Mouse (Mus musculus) gastrocnemius, adult 2 months (tissue): Measurements from ENCODE around the gene Rabgap1l. TPM values are rescaled to one million over a fixed set of nuclear protein-coding genes. Genes with fewer than 3 reads are reported as not detected.

Source experiments
- DNase-seq: peaks from one replicate; pipeline ENCODE4 v3.0.0; 2022
- H3K27ac ChIP-seq: fragments of 200-600 bp; 2 replicates; pipeline ENCODE4 v1.8.1; 2022; ENCODE audit warnings: mild to moderate bottlenecking
- H3K4me3 ChIP-seq: fragments of 200-600 bp; 2 replicates; pipeline ENCODE4 v1.8.1; 2022; ENCODE audit warnings: mild to moderate bottlenecking, moderate library complexity
- CTCF ChIP-seq: fragments of 200-600 bp; IDR thresholded peaks from 2 replicates; pipeline ENCODE4 v1.8.1; 2022; ENCODE audit warnings: antibody characterized with exemption, mild to moderate bottlenecking, moderate library complexity
- intact Hi-C: fragments of 180-260 bp; cut with DNase I; formaldehyde crosslinking; loops from one replicate; pipeline ENCODE4 v1.15.1; 2025
- total RNA-seq, 2 experiments: library from RNA; stranded (reverse); gene quantifications; 2 replicates each; pipeline ENCODE4 v1.2.3; 2021

Gene Rabgap1l
- total RNA-seq, 2 experiments from 2014 or later = 7.7 to 15.3 TPM

DNA sequence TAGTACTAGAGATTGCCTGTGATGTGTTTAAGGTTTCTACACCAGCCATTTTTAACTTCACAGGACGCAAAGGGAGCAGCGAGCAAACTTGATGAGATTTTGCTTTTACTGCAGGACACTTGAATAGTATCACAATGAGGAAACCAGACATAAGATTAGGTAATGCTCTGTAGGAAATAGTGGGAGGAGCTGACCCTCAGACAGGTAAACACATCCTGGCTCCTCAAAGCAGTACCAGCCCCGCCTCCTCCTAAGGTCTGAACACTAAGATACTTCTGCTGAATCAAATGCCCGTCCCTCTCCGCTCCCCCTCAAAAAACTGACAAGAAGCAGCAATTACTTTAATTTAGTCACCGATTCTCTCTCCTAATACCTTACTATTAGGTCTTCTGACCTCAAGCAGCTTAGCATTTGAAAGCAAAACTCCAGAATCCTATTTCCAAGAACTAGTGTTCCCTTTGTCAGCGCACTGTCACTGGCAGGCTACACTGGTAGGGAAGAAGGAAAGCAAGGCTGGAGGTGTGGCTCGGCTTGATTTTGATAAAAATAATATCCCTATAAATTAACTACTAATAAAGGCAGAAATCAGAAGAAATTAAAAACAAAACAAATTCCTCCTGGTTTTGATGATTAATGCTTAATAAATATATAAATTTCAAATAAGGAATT, 474.8 kb downstream of the Rabgap1l start:
- no peak overlapping the region for H3K27ac ChIP-seq
- H3K4me3 ChIP-seq = no peak overlapping the region
- no peak for DNase-seq
- intact Hi-C loops = no loop called here
- no peak for TF ChIP-seq CTCF

DNA sequence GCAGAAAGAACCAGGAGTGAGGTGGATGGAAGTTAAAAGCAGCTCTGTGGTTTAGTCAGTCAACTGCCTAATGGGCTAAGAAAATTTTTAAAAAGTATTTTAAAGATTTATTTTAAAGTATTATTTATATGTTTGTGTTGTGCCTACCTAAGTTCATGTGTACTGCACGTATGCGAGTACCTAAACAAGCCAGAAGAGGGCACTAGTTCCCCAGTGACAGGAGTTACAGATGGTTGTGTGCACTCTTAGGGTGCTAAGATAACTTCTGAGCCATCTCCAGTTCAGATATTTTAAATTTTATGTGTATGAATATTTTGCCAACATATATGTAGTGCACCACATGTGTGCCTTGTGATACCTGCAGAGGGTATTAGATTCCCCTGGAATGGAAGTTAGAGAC, 476.8 kb downstream of the Rabgap1l start:
- Histone ChIP-seq H3K27ac (no peak overlapping the region), H3K4me3 (no peak overlapping the region)
- intact Hi-C loops = no loop called here
- no peak for TF ChIP-seq CTCF
- DNase-seq = no peak

DNA sequence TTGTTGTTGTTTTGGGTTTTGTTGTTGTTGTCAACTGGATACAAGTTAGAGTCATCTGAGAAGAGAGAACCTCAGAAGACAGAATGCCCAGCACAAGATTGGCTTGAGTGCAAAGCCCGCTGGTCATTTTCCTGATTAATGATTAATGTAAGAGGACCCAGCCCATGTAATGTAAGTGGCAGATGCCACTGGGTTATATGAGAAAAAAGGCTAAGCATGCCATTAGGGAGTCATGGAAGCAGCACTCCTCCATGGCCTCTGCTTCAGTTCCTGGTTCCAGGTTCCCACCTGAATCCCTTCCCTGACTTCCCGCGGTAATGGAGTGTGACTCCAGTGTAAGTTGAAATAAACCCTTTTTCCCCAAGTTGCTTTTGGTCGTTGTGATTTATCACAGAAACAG, 480.4 kb downstream of the Rabgap1l start:
- no peak overlapping the region for H3K27ac ChIP-seq
- intact Hi-C loops = no loop called here
- H3K4me3 ChIP-seq = no peak overlapping the region
- TF ChIP-seq CTCF = no peak
- no peak for DNase-seq

DNA sequence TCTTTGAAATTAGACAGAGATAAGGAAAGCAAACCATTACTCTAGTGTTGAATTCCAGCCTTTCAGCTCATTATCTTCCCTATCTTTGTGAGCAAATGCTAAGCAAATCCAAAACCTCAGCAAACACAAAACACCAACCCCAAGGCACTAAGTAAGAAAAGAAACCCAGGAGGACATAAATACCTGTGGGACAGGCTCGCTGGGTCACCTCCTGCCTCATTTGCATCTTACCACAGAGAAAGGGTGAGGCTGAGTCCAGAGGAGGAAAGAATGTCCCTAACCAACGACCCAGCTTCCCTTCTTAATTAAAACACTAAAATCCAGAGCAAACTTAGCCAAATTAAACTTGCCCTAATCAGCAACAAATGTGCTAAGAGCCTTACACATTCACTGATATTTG, 481.1 kb downstream of the Rabgap1l start:
- intact Hi-C loops = no loop called here

DNA sequence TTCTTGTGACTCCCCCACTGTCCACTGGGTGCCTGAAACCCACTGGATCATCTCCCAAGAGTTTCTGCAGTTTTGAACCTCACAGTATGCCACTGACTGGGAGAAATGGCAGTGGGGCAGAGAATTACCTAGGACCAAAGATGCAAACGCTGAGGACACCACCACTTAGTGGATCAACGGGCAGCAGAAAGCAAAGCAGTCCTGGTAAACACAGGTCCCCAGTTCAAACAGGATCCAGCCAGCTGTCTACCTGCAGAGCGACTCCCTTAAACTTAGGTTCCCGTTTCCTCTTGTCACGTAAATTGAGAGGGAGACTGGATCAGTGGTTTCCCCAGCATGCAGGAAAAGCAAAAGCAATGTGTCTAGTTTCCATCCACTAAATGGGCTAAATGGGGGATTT, 483.1 kb downstream of the Rabgap1l start:
- TF ChIP-seq CTCF = no peak
- intact Hi-C loops = no loop called here

More for the DNA sequence above, 481.1 kb downstream of the Rabgap1l start:
- no peak for TF ChIP-seq CTCF
- DNase-seq = no peak
- H3K27ac ChIP-seq = no peak overlapping the region
- no peak overlapping the region for H3K4me3 ChIP-seq

DNA sequence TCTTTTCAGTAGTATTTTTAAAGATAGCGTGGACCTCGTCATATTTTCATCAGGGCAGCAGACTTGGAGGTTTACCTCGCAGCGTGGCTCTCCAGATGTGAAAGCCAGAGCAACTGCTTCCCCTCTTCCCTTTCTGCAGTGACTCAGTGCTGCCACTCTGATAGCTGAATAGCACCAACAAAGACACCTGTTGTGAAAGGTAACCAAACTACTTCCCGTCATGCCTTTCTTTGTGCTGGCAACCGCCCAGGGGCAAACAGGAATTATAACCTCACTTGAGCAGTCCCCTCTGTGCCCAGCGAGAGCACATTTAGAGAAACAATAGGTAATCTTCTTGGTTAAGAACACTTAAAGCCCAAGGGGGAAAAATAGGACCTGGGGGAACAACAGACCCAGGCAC, 484.0 kb downstream of the Rabgap1l start:
- Histone ChIP-seq H3K27ac (no peak overlapping the region), H3K4me3 (no peak overlapping the region)
- TF ChIP-seq CTCF = no peak
- intact Hi-C loops = no loop called here
- no peak for DNase-seq

More for the DNA sequence above, 483.1 kb downstream of the Rabgap1l start:
- no peak overlapping the region for H3K4me3 ChIP-seq
- DNase-seq = no peak
- no peak overlapping the region for H3K27ac ChIP-seq

DNA sequence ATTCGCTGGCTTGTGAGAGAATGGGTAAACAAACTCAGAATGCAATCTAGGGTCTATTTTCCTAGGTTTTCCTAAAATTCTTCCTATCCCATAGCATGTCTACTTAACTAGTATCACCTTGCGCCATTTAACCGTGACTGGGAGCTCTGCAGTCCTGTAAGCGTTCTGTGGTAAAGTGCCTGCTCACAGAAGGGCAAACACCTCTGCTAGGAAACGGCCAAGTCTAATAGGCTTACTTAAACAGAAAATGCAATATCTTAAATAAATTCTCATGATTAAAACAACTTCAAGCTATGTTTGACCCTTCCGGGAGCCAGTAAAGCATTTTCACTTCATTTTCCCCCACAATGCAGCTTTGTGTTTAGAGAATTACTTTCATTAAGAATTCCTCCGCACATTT, 484.5 kb downstream of the Rabgap1l start:
- no peak for DNase-seq
- TF ChIP-seq CTCF = no peak
- Histone ChIP-seq H3K4me3 (no peak overlapping the region), H3K27ac (no peak overlapping the region)
- intact Hi-C loops = no loop called here

DNA sequence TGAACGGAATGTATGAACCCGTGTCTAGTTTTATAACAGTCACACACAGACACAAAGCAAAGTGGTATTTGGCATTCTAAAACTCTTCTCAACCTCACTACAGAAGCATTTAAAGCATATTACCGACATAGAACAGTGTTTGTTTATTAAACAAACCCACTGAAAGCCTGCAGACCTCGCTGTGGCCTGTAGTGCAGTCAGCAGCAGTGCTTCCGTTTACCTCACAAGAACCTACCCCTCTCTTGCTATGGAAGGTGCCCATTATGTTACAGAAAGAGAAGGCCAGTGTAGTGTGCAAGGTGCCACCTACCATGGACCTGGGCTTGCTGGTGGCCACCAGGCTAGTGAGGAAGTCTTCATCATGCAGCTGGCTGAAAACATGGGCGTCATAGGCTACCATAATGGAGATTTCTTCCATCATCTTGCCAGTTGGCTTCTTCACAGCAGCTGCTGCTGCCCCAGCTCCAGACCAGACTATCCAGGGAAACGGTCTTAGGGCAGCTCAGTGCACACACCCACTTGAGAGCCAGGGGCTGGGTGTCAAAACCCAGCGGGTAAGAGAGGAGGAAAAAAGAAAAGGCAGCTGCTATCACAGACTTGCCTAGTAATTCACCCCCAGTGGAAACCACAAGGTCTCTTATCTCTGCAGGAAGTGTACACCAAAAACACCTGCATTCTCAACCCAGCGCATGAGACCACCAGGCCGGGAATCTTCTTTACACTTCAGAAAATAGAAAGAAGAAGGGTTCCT, 486.0 kb downstream of the Rabgap1l start:
- Histone ChIP-seq H3K27ac (no peak overlapping the region), H3K4me3 (no peak overlapping the region)

DNA sequence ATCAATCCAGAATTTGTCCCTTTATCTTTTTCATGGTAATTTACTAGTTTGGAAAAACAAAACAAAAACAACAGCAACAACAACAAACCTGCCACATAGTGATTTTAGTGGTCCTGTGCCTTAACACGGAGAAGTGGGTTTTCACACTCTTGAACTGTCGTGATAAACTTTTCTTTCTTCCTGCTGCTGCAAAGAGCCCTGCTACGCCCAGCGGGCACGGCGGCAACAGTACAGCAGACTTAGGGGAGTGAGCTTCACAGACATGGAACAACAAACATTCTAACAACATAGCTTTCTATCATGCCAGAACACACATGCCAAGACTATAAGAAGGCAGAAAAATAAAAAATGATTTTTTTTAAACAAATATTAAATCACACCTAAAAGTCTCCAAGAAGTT, 486.7 kb downstream of the Rabgap1l start:
- TF ChIP-seq CTCF = no peak
- intact Hi-C loops = no loop called here
- no peak for DNase-seq
- Histone ChIP-seq H3K27ac (no peak overlapping the region), H3K4me3 (no peak overlapping the region)

More for the DNA sequence above, 486.0 kb downstream of the Rabgap1l start:
- no peak for DNase-seq
- no peak for TF ChIP-seq CTCF
- intact Hi-C loops = no loop called here

DNA sequence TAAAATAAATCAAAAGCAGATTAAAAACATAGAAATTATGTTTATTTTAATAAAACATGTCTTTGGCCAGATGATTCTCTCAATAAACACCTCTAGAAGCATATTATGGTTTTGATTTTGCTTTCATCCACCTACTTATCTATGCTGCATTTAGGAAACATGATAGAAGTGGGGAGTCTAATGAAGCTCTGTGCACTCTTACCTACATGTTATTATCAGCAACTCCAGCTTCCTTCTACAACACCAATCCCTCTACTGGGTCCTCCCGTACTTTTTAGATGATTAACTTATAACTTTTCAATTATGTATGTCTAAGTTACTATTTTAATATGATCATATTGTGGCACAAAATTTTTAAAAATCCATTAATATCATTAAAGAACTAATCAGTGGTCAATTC, 487.2 kb downstream of the Rabgap1l start:
- Histone ChIP-seq H3K4me3 (no peak overlapping the region), H3K27ac (no peak overlapping the region)
- intact Hi-C loops = no loop called here
- DNase-seq = no peak
- no peak for TF ChIP-seq CTCF

DNA sequence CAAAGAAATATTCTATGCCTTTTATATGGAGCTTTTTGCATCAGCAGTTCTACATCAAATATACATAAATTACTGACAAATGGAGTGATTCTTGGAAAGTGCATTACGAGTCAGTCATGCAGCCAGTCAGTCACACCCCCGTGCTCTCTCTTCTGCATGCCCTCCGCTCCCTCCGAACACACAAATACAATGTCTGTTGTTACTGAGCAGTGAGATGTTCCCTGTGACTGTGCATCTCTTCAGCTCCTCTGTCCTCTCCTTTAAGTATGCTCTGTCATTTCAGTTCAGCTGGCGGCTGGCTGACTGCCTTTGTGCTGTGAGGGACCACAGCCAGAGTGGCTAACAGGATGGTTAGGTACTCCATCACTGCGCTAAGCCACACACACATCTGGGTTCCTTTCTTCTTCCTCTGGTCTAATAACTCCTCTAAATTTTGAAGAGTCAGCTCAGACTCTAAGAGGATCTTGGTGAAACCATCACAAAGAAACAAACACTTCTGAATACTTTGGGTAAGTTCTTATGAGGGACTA, 488.0 kb downstream of the Rabgap1l start:
- Histone ChIP-seq H3K27ac (no peak overlapping the region), H3K4me3 (no peak overlapping the region)
- no peak for DNase-seq
- intact Hi-C loops = no loop called here
- TF ChIP-seq CTCF = no peak

DNA sequence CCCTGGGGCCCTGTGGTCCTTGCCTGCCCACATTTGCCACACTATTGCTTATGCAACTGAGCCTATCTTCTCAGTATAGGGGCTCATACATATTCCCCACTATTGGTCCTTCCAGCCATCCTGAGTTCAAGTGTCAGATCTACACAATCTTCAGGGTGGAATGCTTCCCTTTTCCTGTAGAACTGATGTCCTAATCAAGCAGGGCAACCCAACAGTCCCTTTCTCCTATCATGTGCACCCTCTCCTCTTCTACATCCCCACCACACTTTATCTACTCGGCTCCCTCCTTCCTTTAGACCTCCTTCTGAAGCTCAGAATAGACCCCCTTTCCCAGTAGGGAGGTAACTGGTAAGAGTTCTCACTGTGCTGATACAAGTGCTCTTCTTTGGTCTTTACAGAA, 490.7 kb downstream of the Rabgap1l start:
- intact Hi-C loops = no loop called here

DNA sequence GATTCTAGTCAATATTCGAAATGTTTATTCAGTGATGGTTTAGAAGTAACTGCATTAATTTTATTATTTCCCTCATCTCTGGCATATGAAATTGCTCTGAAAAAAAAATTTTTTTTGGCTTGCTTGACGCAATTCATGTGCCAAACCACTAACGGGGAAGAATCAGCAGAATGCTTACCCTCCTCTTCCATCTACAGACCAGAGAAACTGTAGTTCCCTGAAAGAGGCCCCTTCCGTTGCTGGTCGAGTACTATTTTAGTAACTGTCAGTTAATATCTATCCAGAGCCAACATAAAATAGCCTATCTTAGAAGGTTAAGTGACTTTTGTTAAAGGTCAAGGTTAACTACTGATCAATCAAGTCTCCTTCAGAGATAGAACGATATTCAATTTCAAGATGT, 491.9 kb downstream of the Rabgap1l start:
- no peak for TF ChIP-seq CTCF
- intact Hi-C loops = no loop called here
- H3K4me3 ChIP-seq = no peak overlapping the region
- no peak overlapping the region for H3K27ac ChIP-seq
- DNase-seq = no peak

More for the DNA sequence above, 490.7 kb downstream of the Rabgap1l start:
- Histone ChIP-seq H3K4me3 (no peak overlapping the region), H3K27ac (no peak overlapping the region)
- no peak for DNase-seq
- TF ChIP-seq CTCF = no peak
